In the genomic region with DNA sequence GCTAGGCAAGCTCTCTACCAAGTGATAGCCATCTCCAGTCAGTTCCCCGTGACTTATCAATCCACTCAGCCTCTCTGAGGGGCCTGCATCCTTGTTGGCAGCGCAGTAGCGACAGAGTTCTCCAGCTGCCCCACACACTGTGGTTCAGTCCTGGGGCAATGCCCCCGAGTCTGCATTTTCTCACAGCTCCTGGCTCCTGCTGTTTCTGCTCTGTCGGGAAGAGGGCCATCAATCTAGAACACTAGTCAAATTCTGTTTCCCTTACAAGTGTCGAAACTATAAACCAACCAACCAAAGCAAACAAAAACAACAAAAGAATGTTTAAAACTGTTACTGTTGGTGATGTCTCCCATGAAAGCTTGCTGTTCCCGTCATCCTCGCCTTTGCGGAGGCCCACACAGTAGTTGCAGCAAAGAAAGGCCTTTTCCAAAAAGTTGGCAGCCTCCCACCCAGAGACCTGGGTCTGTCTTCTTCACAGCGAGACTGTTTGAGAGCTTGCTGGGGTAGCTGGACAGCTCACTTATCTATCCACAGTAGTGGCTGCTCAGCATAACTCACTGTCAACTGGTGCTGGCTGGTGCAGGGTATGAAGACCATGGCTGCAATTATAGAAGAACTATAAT, we compare ENCODE assay signal across 20 mouse cellular contexts.
DNase-seq lines count a peak whose midpoint lies in the region; ATAC-seq and TF ChIP-seq lines count a peak whose summit lies in the region.
"Had no signal": no experiment of that assay in that cellular context is flagged by ENCODE, and none has a peak within 500 bp of the region (broad histone marks: within the 10 kb centered on the region; RNA-seq: fewer than 3 reads in every experiment).

No protein-coding gene starts in this region.

- no peak overlapping the region for H3K4me2 ChIP-seq in heart, embryonic 12.5 days
- H3K4me2 ChIP-seq in kidney, embryonic 14.5 days (replicated peaks; ENCODE audit: low read depth, low read length), result no peak overlapping the region
- H3K4me2 ChIP-seq in stomach, postnatal 0 days (replicated peaks; ENCODE audit: low read depth), result no peak overlapping the region
- H3K4me2 ChIP-seq: embryonic facial prominence, embryonic 13.5 days; neural tube, embryonic 13.5 days had no signal

- no peaks in the 10 kb centered on the region for H3K36me3 ChIP-seq in heart, embryonic 12.5 days
- no peaks in the 10 kb centered on the region for H3K36me3 ChIP-seq in kidney, embryonic 14.5 days (ENCODE audit: control insufficient read depth, insufficient read depth, low read length)
- H3K36me3 ChIP-seq in kidney, adult 2 months (ENCODE audit: control insufficient read depth, insufficient read depth, low read length), result no peaks in the 10 kb centered on the region
- H3K36me3 ChIP-seq in stomach, postnatal 0 days (ENCODE audit: control insufficient read depth, insufficient read depth, low read length), result no peaks in the 10 kb centered on the region
- H3K36me3 ChIP-seq: embryonic facial prominence, embryonic 13.5 days; midbrain, embryonic 10.5 days; neural tube, embryonic 13.5 days had no signal

- DNase-seq in heart, postnatal 25 days (ENCODE audit: low spot score), result no peak
- DNase-seq in kidney, adult 2 months, result no peak
- peak; percentile 53 for DNase-seq in adipocyte (ENCODE audit: low spot score)
- DNase-seq in lung, postnatal 14 days, result peak; percentile 62
- no peak for DNase-seq in stomach, postnatal 0 days (ENCODE audit: low spot score)
- DNase-seq: adrenal gland, postnatal 36 days; cerebellum, adult 8-10 months; kidney, adult 9 months; liver; liver, postnatal 0 days; right cerebral cortex, postnatal 25 days; thymus, postnatal 14 days had no signal

- no peak for TF ChIP-seq EP300 in stomach, postnatal 0 days (optimal IDR thresholded peaks at IDR 0.05)

- no peak for TF ChIP-seq POLR2A in kidney, adult 2 months (IDR thresholded peaks at IDR 0.05; ENCODE audit: low read depth, low read length)

- peaks cover 36% of the 10 kb centered on the region for H3K4me1 ChIP-seq in heart, embryonic 12.5 days (replicated peaks)
- H3K4me1 ChIP-seq in kidney, embryonic 14.5 days (ENCODE audit: control insufficient read depth, insufficient read depth, low read length), result peaks cover 7% of the 10 kb centered on the region
- no peaks in the 10 kb centered on the region for H3K4me1 ChIP-seq in kidney, adult 2 months (ENCODE audit: control insufficient read depth, insufficient read depth, low read length)
- no peaks in the 10 kb centered on the region; the same call in 1 of the 2 replicates for H3K4me1 ChIP-seq in stomach, postnatal 0 days (replicated peaks; ENCODE audit: control insufficient read depth, insufficient read depth)

- no peak overlapping the region for H3K9ac ChIP-seq in heart, embryonic 12.5 days
- no peak overlapping the region for H3K9ac ChIP-seq in kidney, embryonic 14.5 days (ENCODE audit: low read depth, low read length)
- no peak overlapping the region for H3K9ac ChIP-seq in stomach, postnatal 0 days (ENCODE audit: low read length)
- H3K9ac ChIP-seq: embryonic facial prominence, embryonic 13.5 days; liver, postnatal 0 days; neural tube, embryonic 13.5 days had no signal

- 0 out of 2 replicates have a peak overlapping the region, but pooled peaks have one; percentile 11 for H3K27ac ChIP-seq in heart, embryonic 12.5 days (ENCODE audit: poor library complexity, severe bottlenecking)
- 0 out of 2 replicates have a peak overlapping the region, but pooled peaks have one; percentile 6 for H3K27ac ChIP-seq in kidney, embryonic 14.5 days (ENCODE audit: low read depth, low read length)
- H3K27ac ChIP-seq in kidney, adult 2 months (ENCODE audit: insufficient read depth, low read depth, low read length), result no peak overlapping the region
- no peak overlapping the region for H3K27ac ChIP-seq in stomach, postnatal 0 days (replicated peaks)
- H3K27ac ChIP-seq: embryonic facial prominence, embryonic 13.5 days; layer of hippocampus, adult 2 months; midbrain, embryonic 10.5 days; neural tube, embryonic 13.5 days had no signal

- no peak for TF ChIP-seq CTCF in kidney, adult 2 months (conservative IDR thresholded peaks at IDR 0.05; ENCODE audit: insufficient read depth, insufficient read length, low read depth, low read length)
- TF ChIP-seq CTCF in stomach, postnatal 0 days (IDR thresholded peaks at IDR 0.05; ENCODE audit: low read depth), result no peak

- intact Hi-C loops in heart, postnatal 25 days (cut with DNase I), result no loop called here

- H3K9me3 ChIP-seq in heart, embryonic 12.5 days (replicated peaks), result no peaks in the 10 kb centered on the region
- H3K9me3 ChIP-seq in kidney, embryonic 14.5 days (ENCODE audit: control insufficient read depth, low read length), result no peaks in the 10 kb centered on the region
- H3K9me3 ChIP-seq in stomach, postnatal 0 days (ENCODE audit: control insufficient read depth, low read length), result no peaks in the 10 kb centered on the region
- H3K9me3 ChIP-seq: embryonic facial prominence, embryonic 13.5 days; midbrain, embryonic 10.5 days; neural tube, embryonic 13.5 days had no signal

- H3K27me3 ChIP-seq in heart, embryonic 12.5 days (replicated peaks), result peaks cover 23% of the 10 kb centered on the region
- H3K27me3 ChIP-seq in kidney, embryonic 14.5 days (ENCODE audit: control insufficient read depth, insufficient read depth, low read length), result peaks cover 12% of the 10 kb centered on the region
- H3K27me3 ChIP-seq in kidney, adult 2 months (replicated peaks; ENCODE audit: control insufficient read depth, insufficient read depth, low read length), result no peaks in the 10 kb centered on the region
- H3K27me3 ChIP-seq in stomach, postnatal 0 days (ENCODE audit: control insufficient read depth, insufficient read depth, low read length), result no peaks in the 10 kb centered on the region
- H3K27me3 ChIP-seq: embryonic facial prominence, embryonic 13.5 days had no signal

- H3K4me3 ChIP-seq in heart, embryonic 12.5 days, result no peak overlapping the region
- no peak overlapping the region for H3K4me3 ChIP-seq in kidney, embryonic 14.5 days (ENCODE audit: low read length)
- H3K4me3 ChIP-seq in kidney, adult 2 months (ENCODE audit: insufficient read depth, low read depth, low read length), result no peak overlapping the region
- H3K4me3 ChIP-seq in stomach, postnatal 0 days (ENCODE audit: low read depth, low read length), result no peak overlapping the region
- H3K4me3 ChIP-seq: embryonic facial prominence, embryonic 13.5 days; layer of hippocampus, adult 2 months; midbrain, embryonic 10.5 days; neural tube, embryonic 13.5 days had no signal

- ATAC-seq in heart, embryonic 12.5 days (ENCODE audit: insufficient number of reproducible peaks, low FRiP score), result peak; percentile 66; the same call in 1 of the 2 replicates
- no peak for ATAC-seq in kidney, embryonic 14.5 days (ENCODE audit: low FRiP score, low TSS enrichment)
- no peak for ATAC-seq in erythroblast, adult 5-6 weeks (replicated peaks; ENCODE audit: low FRiP score, poor library complexity, severe bottlenecking)
- ATAC-seq in stomach, postnatal 0 days (ENCODE audit: low FRiP score, low TSS enrichment), result no peak
- ATAC-seq: hindbrain, embryonic 16.5 days; liver, postnatal 0 days had no signal

- 19% methylated on average over 10 of the region's 10 CpGs for WGBS in heart, embryonic 12.5 days
- 29% methylated on average over 10 of the region's 10 CpGs for WGBS in kidney, embryonic 14.5 days
- WGBS in kidney, adult 2 months, result 58% methylated on average over 10 of the region's 10 CpGs
- 40% methylated on average over 10 of the region's 10 CpGs for WGBS in stomach, postnatal 0 days

Comparison
In these comparisons a context has a peak if more than half of its experiments do, and no peak if none do; other contexts are left out.
1. H3K27ac ChIP-seq: peak in heart, embryonic 12.5 days (single experiment) and kidney, embryonic 14.5 days (single experiment); none in kidney, adult 2 months (single experiment) and stomach, postnatal 0 days (single experiment).
2. DNase-seq: peak in adipocyte (single experiment) and lung, postnatal 14 days (single experiment); none in heart, postnatal 25 days (single experiment), kidney, adult 2 months (single experiment) and stomach, postnatal 0 days (single experiment).